Mouse (Mus musculus) CH12F3 (cell line): ENCODE data around the gene Hist2h2bb.
"Not testable (repeated sequence)": the region's sequence is repeated elsewhere in the genome, so short reads cannot be mapped to it uniquely, and the experiment has no call there.

Experiments used
- in situ Hi-C: fragments of 300-500 bp; cut with MboI; formaldehyde crosslinking; loops from 2 replicates; pipeline ENCODE4 v1.14.3; 2020; ENCODE audit warnings: low sequenced_read_pairs

The Hist2h2bb gene

GRCm38 (mm10) chr3:96269511-96270474, at the start of gene Hist2h2bb:
Gene Hist2h2bb, plus strand, starts transcription at chr3:96269752.
- in situ Hi-C loops: no loop called here

- in situ Hi-C loops: not testable (repeated sequence)
Measured at GRCm38 (mm10) chr3:96220131-96220764, 49.3 kb upstream of the Hist2h2bb start.

DNA sequence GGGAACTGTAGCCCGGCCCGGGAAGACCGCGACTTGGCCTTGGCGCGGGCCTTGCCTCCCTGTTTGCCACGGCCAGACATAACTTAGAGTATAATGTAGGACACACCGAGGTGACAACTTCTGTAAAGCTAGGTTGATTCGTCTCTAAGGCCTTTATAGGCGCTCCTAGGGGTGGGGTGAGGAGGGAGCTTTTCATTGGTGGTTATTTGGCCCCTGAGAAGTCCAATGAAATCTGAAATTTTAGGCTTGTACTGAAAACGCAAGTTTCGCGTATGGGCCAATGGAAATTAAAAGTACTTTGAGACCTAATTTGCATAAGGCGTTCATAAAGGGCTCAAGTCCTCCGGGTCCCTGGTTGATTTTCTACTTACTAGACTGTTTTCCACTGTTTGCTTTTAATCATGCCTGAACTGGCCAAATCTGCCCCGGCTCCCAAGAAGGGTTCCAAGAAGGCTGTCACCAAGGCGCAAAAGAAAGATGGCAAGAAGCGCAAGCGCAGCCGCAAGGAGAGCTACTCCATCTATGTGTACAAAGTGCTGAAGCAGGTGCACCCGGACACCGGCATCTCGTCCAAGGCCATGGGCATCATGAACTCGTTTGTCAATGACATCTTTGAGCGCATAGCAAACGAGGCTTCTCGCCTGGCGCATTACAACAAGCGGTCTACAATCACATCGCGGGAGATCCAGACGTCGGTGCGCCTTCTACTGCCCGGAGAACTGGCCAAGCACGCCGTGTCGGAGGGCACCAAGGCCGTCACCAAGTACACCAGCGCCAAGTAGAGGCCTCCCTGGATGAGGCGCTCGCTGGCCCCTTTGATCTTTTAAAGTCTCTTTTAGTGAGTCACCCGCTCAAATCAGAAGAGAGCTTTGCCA, 48.5 kb upstream of the Hist2h2bb start, which contains the start of the genes Hist2h2ac and Hist2h2be:
Gene Hist2h2ac (minus strand): TSS at position 116 of the 875 bp plus-strand sequence.
Gene Hist2h2be (plus strand): TSS at position 355 of the 875 bp plus-strand sequence.
- in situ Hi-C loops: no loop called here

DNA sequence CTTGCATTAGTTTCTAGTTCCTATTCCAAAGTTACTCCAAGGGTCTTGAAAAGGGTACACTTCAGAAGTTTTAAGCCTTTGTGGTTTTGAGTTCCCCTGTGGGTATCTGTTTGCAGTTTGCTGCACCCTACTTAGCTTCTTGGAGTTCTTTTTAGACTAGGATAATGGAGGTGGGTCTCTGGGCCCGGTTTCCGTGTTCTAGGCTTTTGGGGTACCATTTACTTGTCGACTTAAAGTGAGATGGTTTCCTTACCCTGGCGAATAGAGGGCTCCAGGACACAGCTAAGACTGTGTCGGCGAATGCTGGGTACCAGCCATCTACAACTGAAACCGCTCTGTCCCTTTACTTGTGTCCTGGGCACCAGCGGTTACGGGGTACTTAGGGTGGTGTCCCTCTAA, 47.9 kb upstream of the Hist2h2bb start:
- in situ Hi-C loops: no loop called here

GRCm38 (mm10) chr3:96222774-96223173, 46.8 kb upstream of the Hist2h2bb start:
- in situ Hi-C loops: no loop called here

- in situ Hi-C loops: no loop called here
Measured at GRCm38 (mm10) chr3:96225421-96225820, 44.1 kb upstream of the Hist2h2bb start.

DNA sequence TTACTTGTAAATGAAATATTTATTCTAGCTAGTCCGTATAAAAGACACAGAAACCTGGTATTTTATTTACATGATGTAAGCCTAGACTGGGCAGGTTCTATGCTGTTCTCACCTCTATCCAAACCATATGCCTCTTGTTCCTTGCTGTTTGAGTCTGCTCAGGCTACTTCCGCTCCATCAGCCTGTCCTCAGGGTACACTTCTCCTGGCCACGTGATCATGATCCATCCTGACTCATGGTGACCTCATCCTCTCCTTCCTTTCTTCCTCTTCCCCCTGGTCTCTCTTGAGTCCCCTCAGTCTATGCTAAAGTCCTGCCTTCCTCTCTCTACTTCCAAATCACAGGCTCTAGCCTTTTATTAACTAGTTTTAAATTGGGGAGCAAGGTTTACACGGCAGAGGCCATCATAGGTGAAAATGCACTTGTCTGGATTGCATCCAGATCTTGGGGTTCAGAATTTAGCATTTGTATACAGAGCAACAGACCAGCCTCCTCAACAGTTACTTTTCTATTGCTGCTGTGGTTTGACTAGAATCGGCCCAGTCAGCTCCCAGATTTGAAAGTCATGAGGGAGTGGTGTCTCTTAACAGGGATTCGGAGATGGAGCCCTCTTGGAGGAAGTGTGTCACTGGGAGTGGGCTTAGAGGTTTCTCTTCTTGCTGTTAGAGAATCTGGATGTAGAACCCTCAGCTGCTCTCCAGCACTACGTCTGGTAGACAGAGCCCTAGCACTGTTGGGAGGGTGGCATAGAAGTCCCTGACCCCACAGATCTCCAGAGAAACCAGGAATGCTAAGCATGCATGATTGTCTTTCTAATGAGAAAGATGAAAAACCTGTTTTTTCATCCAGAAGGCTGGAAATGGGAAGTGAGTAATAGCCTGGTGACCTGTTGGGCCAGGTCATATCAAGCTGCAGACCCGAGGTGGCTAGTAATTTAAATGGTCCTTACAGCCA, 42.6 kb upstream of the Hist2h2bb start:
- in situ Hi-C loops: no loop called here

- in situ Hi-C loops: no loop called here
Measured at GRCm38 (mm10) chr3:96228828-96229227, 40.7 kb upstream of the Hist2h2bb start.

DNA sequence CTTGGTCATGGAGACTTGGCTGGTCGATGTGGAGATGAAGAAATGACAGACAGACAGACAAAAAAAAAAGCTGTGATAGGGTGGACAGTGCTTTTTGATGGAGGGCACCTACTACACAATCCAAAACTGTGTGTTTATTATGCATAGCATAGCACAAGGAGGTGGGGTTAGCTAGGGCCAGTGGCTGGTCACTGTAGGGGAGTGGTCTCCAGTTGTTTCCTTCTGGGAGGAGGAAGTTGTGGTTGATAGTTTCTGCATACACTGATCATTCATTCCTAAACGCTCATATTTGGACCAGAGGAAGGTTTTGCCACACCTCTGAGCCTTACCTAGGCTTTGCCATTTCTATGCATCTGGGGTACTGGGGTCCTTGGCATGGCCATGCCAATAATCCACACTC, 39.1 kb upstream of the Hist2h2bb start:
- in situ Hi-C loops: no loop called here

DNA sequence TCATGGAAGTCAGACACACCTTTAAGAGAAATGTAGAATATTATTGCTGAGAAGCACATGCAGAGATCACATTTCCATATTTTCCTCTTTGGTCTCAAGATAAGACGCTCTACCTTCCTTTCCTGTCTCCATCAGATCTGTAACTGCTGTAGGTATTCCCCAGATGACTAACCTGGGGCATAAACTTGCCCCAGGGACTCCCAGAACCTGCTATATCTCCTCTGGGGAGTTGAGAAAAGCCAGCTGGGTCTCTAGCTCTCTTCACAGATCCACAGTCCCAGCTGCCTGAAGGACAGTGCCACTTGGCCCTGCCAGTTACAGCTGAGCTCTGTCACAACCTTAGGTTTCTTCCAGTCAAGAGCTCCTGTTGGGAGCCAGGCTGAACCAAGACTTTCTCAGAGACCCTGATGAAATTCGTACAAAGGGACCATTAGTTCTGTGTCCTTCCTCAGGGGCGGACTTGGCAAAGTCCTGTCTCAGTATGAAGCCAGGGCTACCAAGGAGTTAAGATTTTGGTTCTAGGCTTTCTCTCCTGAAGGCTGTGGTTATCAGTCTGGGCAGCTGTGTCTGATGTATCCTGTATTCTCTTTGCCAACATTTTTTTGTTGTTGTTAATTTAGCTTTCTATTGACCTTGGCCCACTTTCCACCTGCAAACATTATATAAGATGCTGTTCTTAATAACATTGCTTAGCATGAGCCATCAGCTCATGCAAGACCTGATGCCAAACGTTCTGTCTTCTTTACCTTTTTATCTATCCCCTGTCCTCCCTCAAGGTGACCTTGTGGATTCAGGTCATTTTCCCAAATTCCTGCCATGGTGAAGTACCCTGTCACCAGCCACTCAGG, 38.4 kb upstream of the Hist2h2bb start:
- in situ Hi-C loops: no loop called here

- in situ Hi-C loops: no loop called here
Measured at GRCm38 (mm10) chr3:96231758-96232120, 37.8 kb upstream of the Hist2h2bb start.

DNA sequence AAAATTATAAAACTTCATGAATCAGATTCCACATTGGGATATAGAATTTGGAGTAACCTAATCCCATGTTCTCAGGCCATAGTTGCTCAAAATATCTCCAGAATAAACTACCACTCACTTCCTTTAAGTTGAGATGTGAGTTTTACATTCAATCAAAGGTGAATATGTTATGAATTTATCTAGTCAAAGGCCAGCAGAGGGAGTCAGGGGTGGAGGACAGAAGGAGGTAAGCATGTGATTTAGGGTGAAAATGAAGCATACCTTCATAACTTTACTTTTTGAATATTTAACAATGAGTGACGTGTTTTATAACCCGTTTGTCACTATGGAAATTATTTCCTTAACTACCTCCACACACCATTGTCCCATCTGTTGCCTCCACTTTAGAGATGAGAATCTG, 34.6 kb upstream of the Hist2h2bb start:
- in situ Hi-C loops: no loop called here

DNA sequence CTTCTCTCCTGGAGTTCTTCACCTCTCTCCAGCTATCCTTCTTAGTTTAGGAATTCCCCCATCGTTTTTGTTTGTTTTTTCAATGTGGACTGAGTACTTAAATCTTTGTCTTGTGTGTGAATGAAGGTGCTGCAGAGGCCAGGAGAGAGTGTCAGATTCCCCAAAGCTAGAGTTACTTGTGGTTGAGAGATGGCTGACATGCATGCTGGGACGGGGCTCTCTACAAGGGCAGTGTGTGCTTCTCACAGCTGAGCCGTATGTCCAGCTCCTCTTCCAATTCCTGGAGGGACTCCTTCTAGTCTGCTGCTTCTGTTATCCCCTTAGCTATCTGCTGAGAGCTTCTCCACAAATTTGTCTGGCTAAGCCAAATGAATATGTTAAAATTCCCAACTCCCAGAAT, 33.7 kb upstream of the Hist2h2bb start:
- in situ Hi-C loops: no loop called here

DNA sequence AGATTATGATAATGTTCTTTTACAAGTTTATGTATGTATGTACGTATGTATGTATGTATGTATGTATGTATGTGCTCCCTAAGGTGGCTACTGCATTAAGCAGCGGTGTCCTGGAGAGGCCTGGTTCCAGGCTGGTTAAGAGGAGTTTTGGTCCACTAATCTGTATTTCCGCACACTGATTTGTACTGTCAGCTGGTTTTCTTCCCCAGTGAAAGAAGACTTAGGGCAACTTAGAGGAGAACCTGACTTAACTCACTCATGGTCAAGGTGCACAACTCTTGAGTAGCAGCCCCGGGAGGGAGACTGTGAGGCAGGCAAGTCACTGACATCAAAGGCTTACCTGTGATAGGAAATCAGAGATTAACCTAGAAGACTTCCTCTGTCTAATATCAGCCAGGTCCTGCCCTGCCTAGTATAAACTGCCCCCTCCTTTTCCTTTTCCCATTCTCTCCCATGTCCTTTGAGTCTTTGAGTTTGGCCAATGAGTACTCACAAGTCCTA, 32.7 kb upstream of the Hist2h2bb start:
- in situ Hi-C loops: no loop called here

GRCm38 (mm10) chr3:96237335-96237903, 32.1 kb upstream of the Hist2h2bb start:
- in situ Hi-C loops: no loop called here

- in situ Hi-C loops: no loop called here
Measured at GRCm38 (mm10) chr3:96237904-96238511, 31.5 kb upstream of the Hist2h2bb start.

- in situ Hi-C loops: not testable (repeated sequence)
Measured at GRCm38 (mm10) chr3:96238954-96239793, 30.4 kb upstream of the Hist2h2bb start, which contains the start of gene Hist2h3c2. Gene Hist2h3c2, minus strand, starts transcription at chr3:96239127.
